Mouse (Mus musculus) bone marrow macrophage, adult 2 months (primary cell): Measurements from ENCODE around the gene Szrd1. TPM values are rescaled to one million over a fixed set of nuclear protein-coding genes. Genes with fewer than 3 reads are reported as not detected.
"Not testable (repeated sequence)": the region's sequence is repeated elsewhere in the genome, so short reads cannot be mapped to it uniquely, and the experiment has no call there.

ENCODE experiments used
- H3K27ac ChIP-seq: 2 replicates; pipeline ENCODE4 v1.5.1; 2012; ENCODE audit warnings: low read depth, low read length; ENCODE audit not compliant: insufficient read depth
- H3K4me1 ChIP-seq: 2 replicates; pipeline ENCODE4 v1.6.1; 2012; ENCODE audit warnings: low read length; ENCODE audit not compliant: control insufficient read depth, insufficient read depth
- H3K4me3 ChIP-seq: 2 replicates; pipeline ENCODE4 v1.5.1; 2012; ENCODE audit warnings: mild to moderate bottlenecking, low read length, moderate library complexity; ENCODE audit not compliant: insufficient read depth
- CTCF ChIP-seq: IDR thresholded peaks from 2 replicates; pipeline ENCODE4 v1.5.1; 2012; ENCODE audit warnings: low read depth, mild to moderate bottlenecking, low read length, moderate library complexity
- POLR2A ChIP-seq: IDR thresholded peaks from 2 replicates; pipeline ENCODE4 v1.6.1; 2012; ENCODE audit warnings: mild to moderate bottlenecking, low read depth, low read length, borderline replicate concordance
- polyA plus RNA-seq: library from polyadenylated mRNA; stranded (reverse); fragments of >200 nt; gene quantifications from 2 replicates; pipeline ENCODE4 v1.2.4, GENCODE M21; 2012; ENCODE audit not compliant: missing spikeins, insufficient read depth, insufficient read length

Szrd1 gene
- polyA plus RNA-seq, 1 experiment = 129 TPM

GRCm38 (mm10) chr4:141149116-141149515 lies 9.5 kb upstream of the Szrd1 start:
- Histone ChIP-seq H3K27ac (no peak overlapping the region), H3K4me3 (peak overlapping the region; percentile 99), H3K4me1 (peaks cover 28% of the 10 kb centered on the region)
- TF ChIP-seq POLR2A (no peak), CTCF (no peak)

GRCm38 (mm10) chr4:141148009-141148801 lies 8.6 kb upstream of the Szrd1 start:
- Histone ChIP-seq H3K4me3 (peak overlapping the region; percentile 99), H3K27ac (peak overlapping the region; percentile 38), H3K4me1 (peaks cover 27% of the 10 kb centered on the region)
- no peak for TF ChIP-seq POLR2A
- no peak for TF ChIP-seq CTCF

- Histone ChIP-seq H3K4me1 (peaks cover 28% of the 10 kb centered on the region), H3K4me3 (peak within 1 kb of the TSS; percentile 99), H3K27ac (peak within 1 kb of the TSS; percentile 99)
- peak; percentile 53; the same call in 1 of the 2 replicates for TF ChIP-seq CTCF
- TF ChIP-seq POLR2A = no peak
Observed at GRCm38 (mm10) chr4:141147112-141148008, 7.8 kb upstream of the Szrd1 start, which contains the start of gene Fbxo42. Gene Fbxo42, plus strand, starts transcription at chr4:141147913.

- H3K4me3 ChIP-seq = peak overlapping the region; percentile 99
- H3K4me1 ChIP-seq = peaks cover 26% of the 10 kb centered on the region
- H3K27ac ChIP-seq = peak overlapping the region; percentile 99
- no peak for TF ChIP-seq CTCF
- TF ChIP-seq POLR2A = no peak
Observed at GRCm38 (mm10) chr4:141146491-141147033, 7.0 kb upstream of the Szrd1 start.

GRCm38 (mm10) chr4:141145124-141145523 lies 5.5 kb upstream of the Szrd1 start:
- H3K27ac ChIP-seq, H3K4me3 ChIP-seq: not testable (repeated sequence)
- peaks cover 26% of the 10 kb centered on the region for H3K4me1 ChIP-seq

- H3K4me3 ChIP-seq = peak overlapping the region; percentile 51
- no peak for TF ChIP-seq CTCF
- TF ChIP-seq POLR2A = no peak
- peak overlapping the region; percentile 56 for H3K27ac ChIP-seq
- peaks cover 22% of the 10 kb centered on the region for H3K4me1 ChIP-seq
Observed at GRCm38 (mm10) chr4:141142285-141142811, 2.8 kb upstream of the Szrd1 start.

- Histone ChIP-seq H3K27ac (no peak overlapping the region), H3K4me3 (no peak overlapping the region), H3K4me1 (peaks cover 26% of the 10 kb centered on the region)
- TF ChIP-seq CTCF (no peak), POLR2A (no peak)
Observed at GRCm38 (mm10) chr4:141140967-141141366, 1.4 kb upstream of the Szrd1 start.

GRCm38 (mm10) chr4:141140354-141140753 lies 779 bp upstream of the Szrd1 start:
- H3K4me3 ChIP-seq = not testable (repeated sequence)
- H3K4me1 ChIP-seq = peaks cover 31% of the 10 kb centered on the region

GRCm38 (mm10) chr4:141138425-141139115 lies 1.0 kb downstream of the Szrd1 start:
- Histone ChIP-seq H3K27ac (peak overlapping the region; percentile 93), H3K4me1 (peaks cover 44% of the 10 kb centered on the region), H3K4me3 (peak overlapping the region; percentile 95)
- no peak for TF ChIP-seq POLR2A
- TF ChIP-seq CTCF = no peak

More at GRCm38 (mm10) chr4:141140354-141140753, 779 bp upstream of the Szrd1 start:
- H3K27ac ChIP-seq = not testable (repeated sequence)

GRCm38 (mm10) chr4:141137740-141138139 lies 1.8 kb downstream of the Szrd1 start:
- Histone ChIP-seq H3K4me3 (peak overlapping the region; percentile 95), H3K27ac (peak overlapping the region; percentile 93), H3K4me1 (peaks cover 39% of the 10 kb centered on the region)
